Mouse (Mus musculus) CH12.LX (cell line): Measurements from ENCODE around the gene Foxo1. TPM values are rescaled to one million over a fixed set of nuclear protein-coding genes. Genes with fewer than 3 reads are reported as not detected.
A peak's percentile ranks its signal among the peaks of the same experiment; 100 is the strongest.

Experiments
- DNase-seq: peaks from one replicate; pipeline ENCODE4 v3.0.0-alpha.2; 2013; ENCODE audit errors: extremely low read depth
- H3K27ac ChIP-seq: 2 replicates; pipeline ENCODE4 v1.5.1; 2012; ENCODE audit warnings: low read depth, mild to moderate bottlenecking, control low read depth, moderate library complexity; ENCODE audit not compliant: insufficient read depth
- H3K27me3 ChIP-seq: replicated peaks from 2 replicates; pipeline ENCODE3; 2012; ENCODE audit warnings: inconsistent platforms
- H3K36me3 ChIP-seq, 2 experiments: replicated peaks in 1 of 2; 2 replicates each; pipeline versions ENCODE3 to v1.6.1; 2012; ENCODE audit warnings: inconsistent platforms in 1 of 2, low read length in 1 of 2, mild to moderate bottlenecking in 1 of 2, mixed read lengths in 1 of 2, moderate library complexity in 1 of 2; ENCODE audit not compliant: control insufficient read depth in 1 of 2, insufficient read depth in 1 of 2
- H3K4me1 ChIP-seq, 2 experiments: 2 replicates each; pipeline ENCODE4 v1.6.1; 2012; ENCODE audit warnings: inconsistent platforms in 1 of 2, moderate library complexity in 1 of 2; ENCODE audit not compliant: insufficient read depth in 2 of 2, control insufficient read depth in 1 of 2
- H3K4me2 ChIP-seq: 2 replicates; pipeline ENCODE4 v1.6.1; 2012; ENCODE audit warnings: low read depth, mild to moderate bottlenecking, control low read depth; ENCODE audit not compliant: poor library complexity, insufficient read depth, severe bottlenecking
- H3K4me3 ChIP-seq, 3 experiments: fragments of 150-350 bp in 1 of 3; sonication (generic) in 1 of 3; replicated peaks in 1 of 3; 2 replicates each; pipeline versions ENCODE3 to v1.5.1; 2011 to 2012; ENCODE audit warnings: low read depth in 2 of 3, low read length in 2 of 3, mild to moderate bottlenecking in 2 of 3, moderate library complexity in 2 of 3, control low read depth in 1 of 3, improper control_type of control experiment in 1 of 3, inconsistent platforms in 1 of 3, mixed read lengths in 1 of 3; ENCODE audit not compliant: poor library complexity in 1 of 3
- H3K79me2 ChIP-seq: replicated peaks from 2 replicates; pipeline ENCODE4 v1.6.1; 2012; ENCODE audit warnings: mild to moderate bottlenecking, moderate library complexity; ENCODE audit not compliant: control insufficient read depth, poor library complexity, insufficient read depth, severe bottlenecking; ENCODE audit errors: extremely low read depth
- H3K9ac ChIP-seq: 2 replicates; pipeline ENCODE4 v1.6.1; 2012; ENCODE audit warnings: low read depth, mild to moderate bottlenecking, control low read depth, moderate library complexity; ENCODE audit not compliant: insufficient read depth
- H3K9me3 ChIP-seq: replicated peaks from 2 replicates; pipeline ENCODE3; 2012; ENCODE audit warnings: low read length, inconsistent platforms, mixed read lengths
- HCFC1 ChIP-seq: IDR thresholded peaks from 2 replicates; pipeline ENCODE4 v1.6.1; 2012; ENCODE audit warnings: low read depth, mild to moderate bottlenecking, inconsistent platforms, low read length, improper control_type of control experiment
- MAX ChIP-seq: IDR thresholded peaks from 2 replicates; pipeline ENCODE4 v1.6.1; 2011; ENCODE audit warnings: low read length, improper control_type of control experiment
- PAX5 ChIP-seq: IDR thresholded peaks from 2 replicates; pipeline ENCODE4 v1.6.1; 2012; ENCODE audit warnings: low read length, inconsistent platforms, mixed read lengths
- RAD21 ChIP-seq: IDR thresholded peaks from 2 replicates; pipeline ENCODE4 v1.6.1; 2011; ENCODE audit warnings: low read depth, mild to moderate bottlenecking, low read length, improper control_type of control experiment, moderate library complexity
- TCF12 ChIP-seq: IDR thresholded peaks from 2 replicates; pipeline ENCODE4 v1.6.1; 2014; ENCODE audit warnings: low read depth, mild to moderate bottlenecking, inconsistent platforms, low read length, improper control_type of control experiment
- UBTF ChIP-seq: IDR thresholded peaks from 2 replicates; pipeline ENCODE4 v1.6.1; 2012; ENCODE audit warnings: low read depth, mild to moderate bottlenecking, inconsistent platforms, low read length, improper control_type of control experiment, moderate library complexity
- ZC3H11A ChIP-seq: IDR thresholded peaks from 2 replicates; pipeline ENCODE4 v1.6.1; 2012; ENCODE audit warnings: low read depth, mild to moderate bottlenecking, inconsistent platforms, low read length, improper control_type of control experiment
- dilution Hi-C: fragments of 300-500 bp; cut with MboI; formaldehyde crosslinking; loops from 2 replicates; pipeline ENCODE4 v1.14.3; 2020; ENCODE audit warnings: low sequenced_read_pairs; ENCODE audit not compliant: extremely low pct_unique_long_range_greater_than_20kb, extremely low pct_ligation_motif_present
- in situ Hi-C: fragments of 300-500 bp; cut with MboI; formaldehyde crosslinking; loops from 3 replicates; pipeline ENCODE4 v1.14.3; 2019; ENCODE audit warnings: low sequenced_read_pairs, low pct_ligation_motif_present, low pct_unique_long_range_greater_than_20kb, mixed read lengths
- polyA plus RNA-seq: library from polyadenylated mRNA; unstranded; fragments of >175 nt; gene quantifications from 2 replicates; pipeline ENCODE4 v1.2.1, GENCODE M21; 2012; ENCODE audit warnings: low read depth; ENCODE audit not compliant: insufficient read length
- total RNA-seq, 2 experiments: library from RNA; depleted of rRNA; stranded (reverse); fragments of 300-350 nt in 1 of 2; fragments of >200 nt in 1 of 2; gene quantifications; 2 replicates each; pipeline ENCODE4 v1.2.3; 2012 to 2014

The Foxo1 gene
- total and polyA plus RNA-seq, 3 experiments, result 0.79 to 6.9 (median 1.2) TPM

DNA sequence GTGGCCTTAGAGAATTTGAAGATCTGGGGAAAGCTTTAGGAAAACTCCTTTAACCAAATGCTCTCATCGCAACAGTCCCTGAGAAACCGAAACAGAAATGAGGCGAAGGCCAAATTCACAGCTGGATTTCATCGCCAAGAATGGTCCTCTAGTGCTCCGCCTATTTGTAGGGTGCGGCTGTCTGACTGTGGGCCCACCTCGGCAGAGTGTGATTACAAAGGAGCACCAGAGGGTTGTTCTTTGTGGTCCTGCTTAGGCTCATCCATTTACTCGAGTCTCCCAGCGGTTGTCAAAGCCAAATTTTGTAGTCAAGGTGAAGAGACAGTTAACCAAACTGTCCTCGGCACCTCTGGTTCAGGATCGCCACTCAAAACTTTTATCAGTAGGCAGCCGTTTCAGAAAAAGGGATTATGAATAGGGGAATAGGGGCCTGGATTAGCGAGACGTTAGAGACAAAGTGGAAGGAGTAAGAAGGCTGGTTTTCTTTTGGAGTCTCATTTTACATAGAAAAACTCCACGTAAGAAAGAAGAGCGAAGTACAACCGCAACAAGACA lies 1.5 kb upstream of the Foxo1 start:
- in situ Hi-C loops, result loop anchor here (10.0 to 25.0 kb wide), 3 partner anchors 178 to 1196 kb away; partner anchors contain the start of genes Nhlrc3 and Proser1

DNA sequence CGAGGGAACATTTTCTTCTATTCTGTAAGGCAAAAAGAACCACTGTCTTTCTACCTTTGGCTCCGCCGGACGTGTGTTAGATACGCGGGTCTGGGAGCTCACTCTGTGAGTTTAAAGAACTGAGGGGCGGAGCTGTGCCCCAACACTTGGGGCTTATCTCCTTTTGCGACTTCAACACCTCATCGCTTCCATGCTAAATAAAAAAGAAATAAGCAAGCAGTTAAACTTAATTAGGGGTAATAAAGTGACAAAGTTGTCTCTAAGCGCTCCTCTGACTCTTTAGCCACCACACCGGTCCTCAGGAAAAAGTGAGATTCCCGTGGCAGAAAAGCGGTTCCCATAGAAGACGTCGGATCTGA lies 864 bp upstream of the Foxo1 start:
- dilution Hi-C loops (no loop called here), in situ Hi-C loops (loop anchor here (10.0 to 25.0 kb wide), 3 partner anchors 178 to 1195 kb away; partner anchors contain the start of genes Nhlrc3 and Proser1)
- H3K4me3 ChIP-seq, result peak overlapping the region; percentile 67 to 89 (median 76)
- peaks cover 0 to 30% of the 10 kb centered on the region in 2 experiments; a peak in 2 of 4 replicates for H3K4me1 ChIP-seq
- H3K79me2 ChIP-seq, result peaks cover 25% of the 10 kb centered on the region
- DNase-seq, result no peak
- no peak overlapping the region for H3K27ac ChIP-seq
- TF ChIP-seq MAX, result no peak
- peaks cover 9% of the 10 kb centered on the region for H3K27me3 ChIP-seq
- no peaks in the 10 kb centered on the region for H3K9me3 ChIP-seq
- H3K4me2 ChIP-seq, result peak overlapping the region; percentile 92
- no peaks in the 10 kb centered on the region for H3K36me3 ChIP-seq
- peak overlapping the region; percentile 51 for H3K9ac ChIP-seq

More for the DNA sequence above, 1.5 kb upstream of the Foxo1 start:
- Histone ChIP-seq H3K27me3 (peaks cover 9% of the 10 kb centered on the region), H3K4me3 (no peak overlapping the region), H3K79me2 (peaks cover 20% of the 10 kb centered on the region), H3K4me2 (peak overlapping the region; percentile 92), H3K9ac (no peak overlapping the region), H3K36me3 (no peaks in the 10 kb centered on the region), H3K4me1 (peaks cover 0 to 24% of the 10 kb centered on the region in 2 experiments; a peak in 2 of 4 replicates), H3K27ac (no peak overlapping the region), H3K9me3 (no peaks in the 10 kb centered on the region)
- dilution Hi-C loops, result no loop called here
- no peak for DNase-seq
- TF ChIP-seq PAX5, result no peak
- TF ChIP-seq HCFC1, result no peak
- TF ChIP-seq RAD21, result no peak
- no peak for TF ChIP-seq TCF12

DNA sequence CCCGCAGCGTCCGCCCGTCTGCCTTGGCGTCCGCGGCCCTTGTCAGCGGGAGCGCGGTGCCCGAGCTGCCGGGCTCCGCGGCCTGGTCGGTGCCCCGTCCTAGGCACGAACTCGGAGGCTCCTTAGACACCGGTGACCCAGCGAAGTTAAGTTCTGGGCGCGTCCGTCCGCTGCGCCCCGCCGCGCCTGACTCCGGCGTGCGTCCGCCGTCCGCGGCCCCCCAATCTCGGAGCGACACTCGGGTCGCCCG lies 276 bp downstream of the Foxo1 start:
- Histone ChIP-seq H3K79me2 (peaks cover 35% of the 10 kb centered on the region), H3K27me3 (peaks cover 9% of the 10 kb centered on the region), H3K4me3 (peak overlapping the region; percentile 83 to 90 (median 89)), H3K9me3 (no peaks in the 10 kb centered on the region), H3K4me1 (peaks cover 0 to 34% of the 10 kb centered on the region in 2 experiments; a peak in 2 of 4 replicates), H3K9ac (peak overlapping the region; percentile 23), H3K4me2 (no peak overlapping the region)
- no peak for DNase-seq
- in situ Hi-C loops, result loop anchor here (10.0 to 25.0 kb wide), 3 partner anchors 176 to 1194 kb away; partner anchors contain the start of genes Nhlrc3 and Proser1
- TF ChIP-seq UBTF (peak; percentile 78; the same call in 1 of the 2 replicates), ZC3H11A (no peak)
- TF ChIP-seq, all 38 proteins: peak for 1
- H3K27ac ChIP-seq, result peak overlapping the region; percentile 26
- H3K36me3 ChIP-seq, result peaks cover 0 to 2% of the 10 kb centered on the region in 2 experiments
- dilution Hi-C loops, result no loop called here
